Mouse (Mus musculus): ENCODE results near the gene Fat2. TPM values are rescaled to one million over a fixed set of nuclear protein-coding genes. Genes with fewer than 3 reads are reported as not detected.

Gene Fat2
- polyA plus RNA-seq, 1 experiment from 2014 or later: 0.23 TPM

GRCm38 (mm10) chr11:55234288-55234687 is 102.1 kb downstream of the Fat2 start:
- 88% methylated on average over 7 of the region's 7 CpGs for WGBS
- ATAC-seq (ENCODE audit: low FRiP score) (no peak), DNase-seq (ENCODE audit: low spot score) (no peak)
- Histone ChIP-seq H3K27ac (no peak overlapping the region), H3K9me3 (ENCODE audit: control insufficient read depth, low read length) (no peaks in the 10 kb centered on the region), H3K4me1 (replicated peaks; ENCODE audit: control insufficient read depth, insufficient read depth, low read length) (no peaks in the 10 kb centered on the region), H3K4me2 (replicated peaks) (no peak overlapping the region), H3K9ac (no peak overlapping the region), H3K27me3 (ENCODE audit: control insufficient read depth, insufficient read depth, low read length) (no peaks in the 10 kb centered on the region), H3K4me3 (replicated peaks; ENCODE audit: low read length) (no peak overlapping the region), H3K36me3 (replicated peaks; ENCODE audit: control insufficient read depth, insufficient read depth) (peaks cover 38% of the 10 kb centered on the region)

DNA sequence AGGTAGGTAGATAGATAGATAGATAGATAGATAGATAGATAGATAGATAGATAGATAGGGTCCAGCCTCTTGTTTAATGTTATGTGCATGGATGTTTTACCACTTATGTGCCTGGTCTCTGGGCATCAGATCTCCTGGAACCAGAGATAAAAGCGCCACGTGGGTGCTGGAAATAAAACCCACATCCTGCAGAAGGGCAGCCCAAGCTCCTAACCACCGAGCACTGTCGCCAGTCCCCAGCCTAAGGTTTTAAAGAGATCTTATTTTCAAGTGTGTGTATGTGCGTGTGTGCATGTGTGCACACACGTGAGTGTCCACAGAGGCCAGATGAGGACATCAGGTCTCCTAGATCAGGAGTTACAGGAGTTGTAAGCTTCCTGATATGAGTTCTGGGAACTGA is 105.3 kb downstream of the Fat2 start:
- DNase-seq (ENCODE audit: low spot score): no peak
- ATAC-seq (ENCODE audit: low FRiP score): no peak
- H3K9me3 ChIP-seq (ENCODE audit: control insufficient read depth, low read length): no peaks in the 10 kb centered on the region
- no peak overlapping the region for H3K27ac ChIP-seq
- no peak overlapping the region for H3K4me3 ChIP-seq (replicated peaks; ENCODE audit: low read length)
- H3K4me2 ChIP-seq (replicated peaks): no peak overlapping the region
- no peak overlapping the region for H3K9ac ChIP-seq
- H3K27me3 ChIP-seq (ENCODE audit: control insufficient read depth, insufficient read depth, low read length): no peaks in the 10 kb centered on the region
- WGBS: 95% methylated on average over 6 of the region's 6 CpGs
- H3K36me3 ChIP-seq (replicated peaks; ENCODE audit: control insufficient read depth, insufficient read depth): peaks cover 56% of the 10 kb centered on the region
- H3K4me1 ChIP-seq (replicated peaks; ENCODE audit: control insufficient read depth, insufficient read depth, low read length): no peaks in the 10 kb centered on the region

DNA sequence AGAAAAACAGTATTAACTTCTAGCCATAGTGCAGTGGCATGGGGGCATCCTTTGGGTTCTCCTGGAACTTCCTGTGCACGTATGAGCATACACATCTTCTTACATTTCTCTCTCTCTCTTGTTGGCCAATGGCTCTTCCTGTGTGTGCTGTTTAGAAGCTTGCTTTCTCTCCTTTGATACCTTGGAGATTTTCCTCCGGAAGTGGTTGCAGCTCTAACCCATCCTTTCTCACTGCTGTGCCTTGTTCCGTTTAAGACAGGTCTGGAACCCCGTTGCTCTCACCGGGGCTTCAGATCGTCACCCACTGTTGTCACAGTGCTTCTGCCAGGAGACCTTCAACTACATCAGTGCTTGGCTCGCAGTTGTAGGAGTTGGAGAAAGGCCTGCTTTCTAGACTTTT is 115.1 kb downstream of the Fat2 start:
- Histone ChIP-seq H3K36me3 (replicated peaks; ENCODE audit: control insufficient read depth, insufficient read depth) (peaks cover 85% of the 10 kb centered on the region), H3K9me3 (ENCODE audit: control insufficient read depth, low read length) (no peaks in the 10 kb centered on the region), H3K27ac (no peak overlapping the region), H3K4me1 (replicated peaks; ENCODE audit: control insufficient read depth, insufficient read depth, low read length) (no peaks in the 10 kb centered on the region), H3K27me3 (ENCODE audit: control insufficient read depth, insufficient read depth, low read length) (no peaks in the 10 kb centered on the region), H3K9ac (no peak overlapping the region), H3K4me3 (replicated peaks; ENCODE audit: low read length) (no peak overlapping the region), H3K4me2 (replicated peaks) (no peak overlapping the region)
- DNase-seq (ENCODE audit: low spot score) (no peak), ATAC-seq (ENCODE audit: low FRiP score) (no peak)
- 86% methylated on average over 7 of the region's 7 CpGs for WGBS

DNA sequence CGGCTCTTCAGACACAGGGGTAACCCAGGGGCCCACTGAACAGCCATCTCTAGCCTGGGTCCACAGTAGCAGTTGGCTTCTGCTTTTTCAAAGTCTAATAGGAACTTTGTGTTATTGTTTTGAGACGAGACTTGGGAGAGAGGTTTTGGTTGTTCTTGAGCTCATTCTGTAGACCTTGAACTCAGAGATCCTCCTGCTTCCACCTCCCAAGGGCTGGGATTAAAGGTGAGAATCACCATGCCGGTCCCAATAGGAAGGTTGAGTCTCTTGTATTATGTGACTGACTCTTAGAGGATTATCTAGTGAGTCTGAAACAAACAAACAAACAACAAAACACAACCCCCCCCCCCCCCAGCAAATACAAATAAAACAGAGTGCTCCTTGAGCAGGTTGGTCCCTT is 117.9 kb downstream of the Fat2 start:
- DNase-seq (ENCODE audit: low spot score): no peak

GRCm38 (mm10) chr11:55217880-55218279 is 118.5 kb downstream of the Fat2 start:
- no peaks in the 10 kb centered on the region for H3K27me3 ChIP-seq (ENCODE audit: control insufficient read depth, insufficient read depth, low read length)
- H3K9me3 ChIP-seq (ENCODE audit: control insufficient read depth, low read length): no peaks in the 10 kb centered on the region
- H3K4me3 ChIP-seq (replicated peaks; ENCODE audit: low read length): no peak overlapping the region
- ATAC-seq (ENCODE audit: low FRiP score) (no peak), DNase-seq (ENCODE audit: low spot score) (no peak)
- H3K4me2 ChIP-seq (replicated peaks): no peak overlapping the region
- 94% methylated on average over 7 of the region's 7 CpGs for WGBS
- no peak overlapping the region for H3K9ac ChIP-seq
- H3K36me3 ChIP-seq (replicated peaks; ENCODE audit: control insufficient read depth, insufficient read depth): peaks cover 71% of the 10 kb centered on the region
- no peak overlapping the region for H3K27ac ChIP-seq
- H3K4me1 ChIP-seq (replicated peaks; ENCODE audit: control insufficient read depth, insufficient read depth, low read length): no peaks in the 10 kb centered on the region

More for the DNA sequence above, 117.9 kb downstream of the Fat2 start:
- no peak overlapping the region for H3K9ac ChIP-seq
- H3K36me3 ChIP-seq (replicated peaks; ENCODE audit: control insufficient read depth, insufficient read depth): peaks cover 76% of the 10 kb centered on the region
- H3K4me2 ChIP-seq (replicated peaks): no peak overlapping the region
- no peaks in the 10 kb centered on the region for H3K9me3 ChIP-seq (ENCODE audit: control insufficient read depth, low read length)
- H3K27ac ChIP-seq: no peak overlapping the region
- no peak for ATAC-seq (ENCODE audit: low FRiP score)
- WGBS: 93% methylated on average over 3 of the region's 3 CpGs
- no peaks in the 10 kb centered on the region for H3K4me1 ChIP-seq (replicated peaks; ENCODE audit: control insufficient read depth, insufficient read depth, low read length)
- H3K4me3 ChIP-seq (replicated peaks; ENCODE audit: low read length): no peak overlapping the region
- H3K27me3 ChIP-seq (ENCODE audit: control insufficient read depth, insufficient read depth, low read length): no peaks in the 10 kb centered on the region

DNA sequence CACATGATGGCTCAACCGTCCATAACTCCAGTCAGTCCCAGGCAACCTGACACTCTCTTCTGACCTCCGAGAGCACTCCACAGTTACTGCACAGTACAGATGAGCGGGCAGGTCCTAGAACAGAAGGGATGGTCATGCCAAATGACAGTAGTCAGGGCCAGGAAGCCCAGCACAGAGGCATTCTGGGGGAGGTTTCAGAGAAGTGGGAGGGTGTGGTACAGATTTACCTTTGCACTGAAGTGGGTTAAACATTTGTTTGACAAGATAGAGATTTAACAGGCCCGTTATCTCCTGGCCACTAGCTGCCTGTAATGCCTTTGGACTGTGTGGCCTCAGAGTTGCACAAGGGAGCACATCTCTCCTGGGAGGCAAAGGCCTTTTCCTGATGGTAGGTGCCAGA is 118.9 kb downstream of the Fat2 start:
- no peak overlapping the region for H3K9ac ChIP-seq
- WGBS: 90% methylated on average over 4 of the region's 4 CpGs
- DNase-seq (ENCODE audit: low spot score) (no peak), ATAC-seq (ENCODE audit: low FRiP score) (no peak)
- H3K27ac ChIP-seq: no peak overlapping the region
- no peak overlapping the region for H3K4me2 ChIP-seq (replicated peaks)
- H3K36me3 ChIP-seq (replicated peaks; ENCODE audit: control insufficient read depth, insufficient read depth): peaks cover 66% of the 10 kb centered on the region
- no peaks in the 10 kb centered on the region for H3K4me1 ChIP-seq (replicated peaks; ENCODE audit: control insufficient read depth, insufficient read depth, low read length)
- no peaks in the 10 kb centered on the region for H3K9me3 ChIP-seq (ENCODE audit: control insufficient read depth, low read length)
- H3K4me3 ChIP-seq (replicated peaks; ENCODE audit: low read length): no peak overlapping the region
- no peaks in the 10 kb centered on the region for H3K27me3 ChIP-seq (ENCODE audit: control insufficient read depth, insufficient read depth, low read length)

- H3K27ac ChIP-seq: no peak overlapping the region
- 84% methylated on average over 13 of the region's 13 CpGs for WGBS
- H3K27me3 ChIP-seq (ENCODE audit: control insufficient read depth, insufficient read depth, low read length): no peaks in the 10 kb centered on the region
- H3K9me3 ChIP-seq (ENCODE audit: control insufficient read depth, low read length): no peaks in the 10 kb centered on the region
- H3K36me3 ChIP-seq (replicated peaks; ENCODE audit: control insufficient read depth, insufficient read depth): peaks cover 61% of the 10 kb centered on the region
- H3K4me2 ChIP-seq (replicated peaks): no peak overlapping the region
- no peak overlapping the region for H3K9ac ChIP-seq
- ATAC-seq (ENCODE audit: low FRiP score) (no peak), DNase-seq (ENCODE audit: low spot score) (no peak)
- no peak overlapping the region for H3K4me3 ChIP-seq (replicated peaks; ENCODE audit: low read length)
- H3K4me1 ChIP-seq (replicated peaks; ENCODE audit: control insufficient read depth, insufficient read depth, low read length): no peaks in the 10 kb centered on the region
These were observed 119.5 kb downstream of the Fat2 start for GRCm38 (mm10) chr11:55216830-55217229.

DNA sequence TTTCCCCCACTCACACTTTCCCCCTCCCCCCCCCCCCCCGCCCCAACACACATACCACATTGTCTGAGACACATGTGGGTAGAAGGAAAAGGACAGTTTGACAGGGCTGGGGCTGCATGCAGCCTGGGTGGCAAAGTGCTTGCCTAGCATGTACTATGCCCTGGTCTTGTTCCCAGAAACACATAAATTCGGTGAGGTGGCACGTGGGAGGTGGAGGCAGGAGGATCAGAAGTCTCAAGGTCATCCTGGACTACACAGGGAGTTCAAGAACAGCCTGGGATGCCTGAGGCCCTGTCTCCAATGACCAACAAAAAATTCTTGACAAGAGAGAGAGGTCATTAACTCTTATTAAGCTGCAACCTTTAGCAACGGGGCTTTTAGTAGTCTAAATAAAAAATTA is 120.3 kb downstream of the Fat2 start:
- Histone ChIP-seq H3K4me1 (replicated peaks; ENCODE audit: control insufficient read depth, insufficient read depth, low read length) (no peaks in the 10 kb centered on the region), H3K27me3 (ENCODE audit: control insufficient read depth, insufficient read depth, low read length) (no peaks in the 10 kb centered on the region), H3K27ac (no peak overlapping the region), H3K9ac (no peak overlapping the region), H3K9me3 (ENCODE audit: control insufficient read depth, low read length) (no peaks in the 10 kb centered on the region), H3K36me3 (replicated peaks; ENCODE audit: control insufficient read depth, insufficient read depth) (peaks cover 53% of the 10 kb centered on the region), H3K4me2 (replicated peaks) (no peak overlapping the region), H3K4me3 (replicated peaks; ENCODE audit: low read length) (no peak overlapping the region)
- no peak for ATAC-seq (ENCODE audit: low FRiP score)
- WGBS: 80% methylated on average over 3 of the region's 4 CpGs
- no peak for DNase-seq (ENCODE audit: low spot score)

- peaks cover 42% of the 10 kb centered on the region for H3K36me3 ChIP-seq (replicated peaks; ENCODE audit: control insufficient read depth, insufficient read depth)
- H3K27me3 ChIP-seq (ENCODE audit: control insufficient read depth, insufficient read depth, low read length): no peaks in the 10 kb centered on the region
- no peak overlapping the region for H3K9ac ChIP-seq
- no peaks in the 10 kb centered on the region for H3K9me3 ChIP-seq (ENCODE audit: control insufficient read depth, low read length)
- no peaks in the 10 kb centered on the region for H3K4me1 ChIP-seq (replicated peaks; ENCODE audit: control insufficient read depth, insufficient read depth, low read length)
- WGBS: 87% methylated on average over 3 of the region's 3 CpGs
- H3K4me2 ChIP-seq (replicated peaks): no peak overlapping the region
- H3K27ac ChIP-seq: no peak overlapping the region
- ATAC-seq (ENCODE audit: low FRiP score): no peak
- no peak for DNase-seq (ENCODE audit: low spot score)
- no peak overlapping the region for H3K4me3 ChIP-seq (replicated peaks; ENCODE audit: low read length)
These were observed 121.4 kb downstream of the Fat2 start for GRCm38 (mm10) chr11:55214978-55215377.

DNA sequence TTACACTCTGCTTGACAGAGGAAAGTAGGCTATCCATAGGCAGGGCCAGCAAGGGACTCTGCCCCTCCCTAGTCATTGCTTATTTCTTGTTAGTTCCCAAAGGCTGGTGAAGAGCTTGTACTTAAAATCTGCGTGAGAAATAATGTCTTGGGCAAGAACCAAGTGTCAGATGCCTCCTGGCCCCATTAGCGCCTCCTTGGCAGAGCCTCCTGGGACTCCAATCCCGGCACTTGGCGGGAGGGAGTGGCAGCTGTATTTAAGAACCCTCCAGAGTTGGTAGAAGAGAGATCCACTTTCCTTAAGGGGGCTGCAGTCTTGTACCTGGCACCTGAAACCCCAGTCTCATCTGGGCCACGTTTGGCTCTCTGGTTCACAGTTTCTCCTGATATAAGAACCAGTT is 122.2 kb downstream of the Fat2 start:
- WGBS: 89% methylated on average over 5 of the region's 5 CpGs
- ATAC-seq (ENCODE audit: low FRiP score): no peak
- H3K9me3 ChIP-seq (ENCODE audit: control insufficient read depth, low read length): no peaks in the 10 kb centered on the region
- H3K27me3 ChIP-seq (ENCODE audit: control insufficient read depth, insufficient read depth, low read length): no peaks in the 10 kb centered on the region
- no peaks in the 10 kb centered on the region; the same call in 1 of the 2 replicates for H3K4me1 ChIP-seq (replicated peaks; ENCODE audit: control insufficient read depth, insufficient read depth, low read length)
- no peak overlapping the region for H3K4me3 ChIP-seq (replicated peaks; ENCODE audit: low read length)
- no peak overlapping the region for H3K4me2 ChIP-seq (replicated peaks)
- no peak overlapping the region for H3K27ac ChIP-seq
- H3K9ac ChIP-seq: no peak overlapping the region
- peaks cover 35% of the 10 kb centered on the region for H3K36me3 ChIP-seq (replicated peaks; ENCODE audit: control insufficient read depth, insufficient read depth)
- no peak for DNase-seq (ENCODE audit: low spot score)

All from hindbrain, embryonic 14.5 days (tissue).